Mouse (Mus musculus) midbrain, embryonic 13.5 days (tissue): ENCODE data around the gene Xcr1. TPM values are rescaled to one million over a fixed set of nuclear protein-coding genes. Genes with fewer than 3 reads are reported as not detected.

Experiments used
- ATAC-seq: fragments of 200-750 bp; cut with Nextera tagmentation; 2 replicates; pipeline ENCODE4 v1.8.0; 2017; ENCODE audit warnings: mild to moderate bottlenecking, moderate TSS enrichment, moderate library complexity
- H3K27ac ChIP-seq: fragments of 300-500 bp; sonication (generic); 2 replicates; pipeline ENCODE4 v1.5.1; 2015; ENCODE audit warnings: inconsistent platforms, mild to moderate bottlenecking, moderate library complexity
- H3K27me3 ChIP-seq: fragments of 300-500 bp; sonication (generic); 2 replicates; pipeline ENCODE4 v1.6.1; 2015; ENCODE audit warnings: mild to moderate bottlenecking, inconsistent platforms
- H3K36me3 ChIP-seq: fragments of 300-500 bp; sonication (generic); 2 replicates; pipeline ENCODE4 v1.6.1; 2015; ENCODE audit warnings: mild to moderate bottlenecking, inconsistent platforms
- H3K4me1 ChIP-seq: fragments of 300-500 bp; sonication (generic); replicated peaks from 2 replicates; pipeline ENCODE4 v1.6.1; 2015; ENCODE audit warnings: inconsistent platforms
- H3K4me2 ChIP-seq: fragments of 300-500 bp; sonication (generic); replicated peaks from 2 replicates; pipeline ENCODE4 v1.6.1; 2015; ENCODE audit warnings: moderate library complexity, mild to moderate bottlenecking, inconsistent platforms
- H3K4me3 ChIP-seq: fragments of 300-500 bp; sonication (generic); replicated peaks from 2 replicates; pipeline ENCODE4 v1.5.1; 2015; ENCODE audit warnings: mild to moderate bottlenecking, inconsistent platforms
- H3K9ac ChIP-seq: fragments of 300-500 bp; sonication (generic); replicated peaks from 2 replicates; pipeline ENCODE4 v1.6.1; 2015; ENCODE audit warnings: mild to moderate bottlenecking, inconsistent platforms
- H3K9me3 ChIP-seq: fragments of 300-500 bp; sonication (generic); 2 replicates; pipeline ENCODE4 v1.6.1; 2016; ENCODE audit warnings: mild to moderate bottlenecking, inconsistent platforms
- WGBS: fragments of 180-500 bp; shearing (Covaris S2); methylation state at CpG from one replicate; pipeline ENCODE4 v1.1.7; 2015; 5-methylcytosine and 5-hydroxymethylcytosine counted together
- polyA plus RNA-seq: library from polyadenylated mRNA; unstranded; fragments of >200 nt; fragmentation: Nextera tagmentation; extraction: Ambion mirVana; gene quantifications from 2 replicates; pipeline ENCODE4 v1.2.1, GENCODE M21; 2015

Xcr1 gene
- polyA plus RNA-seq, result 0.10 and 0.11 TPM in 2 replicates

DNA sequence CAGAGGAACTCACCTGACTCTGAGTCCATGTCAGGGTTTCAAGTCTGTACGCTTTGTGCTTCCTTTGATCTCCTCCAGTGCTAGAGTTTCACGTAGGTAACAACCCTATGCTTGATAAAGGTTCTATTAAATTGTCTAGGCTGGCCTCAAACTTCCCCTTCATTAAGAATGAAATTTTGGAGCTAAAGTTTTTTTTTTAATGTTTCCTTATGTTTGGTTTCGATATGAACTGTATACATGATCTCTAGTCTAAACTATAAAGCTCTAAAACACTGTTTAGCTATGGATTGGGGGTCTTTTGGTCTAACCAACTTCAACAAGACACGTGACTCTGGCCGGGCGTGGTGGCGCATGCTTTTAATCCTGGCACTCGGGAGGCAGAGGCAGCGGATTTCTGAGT is at the start of gene Xcr1:
Xcr1 (minus strand) TSS at position 101 of the 400 bp plus-strand sequence.
- H3K27me3 ChIP-seq, result no peaks in the 10 kb centered on the region
- ATAC-seq, result no peak
- no peak within 1 kb of the TSS for H3K4me2 ChIP-seq
- H3K4me3 ChIP-seq, result no peak within 1 kb of the TSS
- no peaks in the 10 kb centered on the region for H3K4me1 ChIP-seq
- no peak within 1 kb of the TSS for H3K9ac ChIP-seq
- H3K36me3 ChIP-seq, result no peaks in the 10 kb centered on the region
- no peaks in the 10 kb centered on the region for H3K9me3 ChIP-seq
- no peak within 1 kb of the TSS for H3K27ac ChIP-seq
- WGBS, result 90% methylated on average over 9 of the region's 9 CpGs

DNA sequence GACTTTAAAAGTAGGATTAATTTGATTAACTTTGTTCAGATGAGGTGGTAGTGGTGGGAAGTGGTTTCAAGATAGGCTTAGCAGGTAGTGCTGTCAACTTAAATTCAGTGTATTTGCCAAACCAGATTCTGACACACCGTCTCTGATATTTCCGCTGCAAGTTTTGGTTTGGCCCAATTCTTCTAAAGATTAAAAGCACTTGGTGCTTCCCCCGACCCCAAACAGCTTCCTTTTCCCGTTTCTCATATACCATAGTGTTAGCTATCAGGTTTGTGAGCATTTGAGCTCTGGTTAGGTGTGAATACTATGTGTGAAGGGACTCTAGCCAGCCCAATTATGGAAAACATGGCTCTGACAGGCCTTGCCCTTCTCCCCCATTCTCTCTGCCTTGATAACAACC is 10.2 kb upstream of the Xcr1 start:
- 83% methylated on average over 4 of the region's 4 CpGs for WGBS

DNA sequence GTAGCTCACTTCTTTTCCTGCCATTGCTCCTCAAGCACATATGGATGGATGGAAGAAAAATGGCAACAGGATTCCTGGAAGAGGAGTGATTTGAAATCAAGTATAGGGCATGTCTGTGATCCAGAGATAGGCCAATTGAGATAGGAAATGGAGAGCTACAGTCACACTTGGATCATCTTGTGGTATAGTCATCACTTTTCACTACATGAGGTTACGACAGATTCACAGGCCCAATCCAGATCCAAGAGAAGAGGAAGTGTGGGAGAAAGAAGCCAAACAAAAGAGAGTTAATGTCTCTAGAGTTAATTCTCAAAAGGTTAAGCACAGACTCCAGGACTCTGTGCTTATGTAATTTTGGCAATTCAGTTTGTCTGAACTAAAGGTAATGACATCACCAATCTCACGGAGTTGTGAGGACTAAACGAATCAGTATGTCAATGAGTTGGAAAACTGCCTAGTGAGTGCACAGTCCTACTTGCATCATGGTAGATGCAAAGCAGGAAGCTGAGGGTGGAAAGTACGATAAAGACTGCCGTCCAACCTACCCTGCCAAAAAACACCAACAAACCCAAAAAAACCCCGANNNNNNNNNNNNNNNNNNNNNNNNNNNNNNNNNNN is 7.4 kb upstream of the Xcr1 start:
- WGBS, result 55% methylated on average over 5 of the region's 6 CpGs
- Histone ChIP-seq H3K27me3 (no peaks in the 10 kb centered on the region), H3K9ac (no peak overlapping the region), H3K4me2 (no peak overlapping the region), H3K27ac (no peak overlapping the region), H3K4me1 (no peaks in the 10 kb centered on the region), H3K4me3 (no peak overlapping the region), H3K9me3 (no peaks in the 10 kb centered on the region), H3K36me3 (no peaks in the 10 kb centered on the region)
- no peak for ATAC-seq

More for the DNA sequence above, 10.2 kb upstream of the Xcr1 start:
- no peak overlapping the region for H3K27ac ChIP-seq
- no peak for ATAC-seq
- H3K36me3 ChIP-seq, result no peaks in the 10 kb centered on the region
- H3K4me2 ChIP-seq, result no peak overlapping the region
- no peaks in the 10 kb centered on the region for H3K9me3 ChIP-seq
- no peak overlapping the region for H3K4me3 ChIP-seq
- H3K9ac ChIP-seq, result no peak overlapping the region
- H3K4me1 ChIP-seq, result no peaks in the 10 kb centered on the region
- no peaks in the 10 kb centered on the region for H3K27me3 ChIP-seq

DNA sequence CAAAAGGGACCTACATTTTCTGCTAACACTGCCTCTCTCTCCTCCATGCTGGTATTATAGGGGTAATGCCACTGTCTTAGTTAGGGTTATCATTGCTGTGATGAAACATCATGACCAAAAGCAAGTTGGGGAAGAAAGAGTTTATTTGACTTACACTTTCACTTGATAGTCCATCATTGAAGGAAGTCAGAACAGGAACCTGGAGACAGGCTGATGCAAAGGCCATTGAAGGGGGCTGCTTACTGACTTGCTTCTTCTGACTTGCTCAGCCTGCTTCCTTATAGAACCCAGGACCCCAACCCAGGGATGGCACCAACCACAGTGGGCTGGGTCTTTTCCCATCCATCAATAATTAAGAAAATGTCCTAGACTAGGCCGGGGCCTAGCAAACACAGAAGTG is 1.8 kb upstream of the Xcr1 start:
- Histone ChIP-seq H3K9me3 (no peaks in the 10 kb centered on the region), H3K36me3 (no peaks in the 10 kb centered on the region), H3K27me3 (no peaks in the 10 kb centered on the region), H3K9ac (no peak overlapping the region), H3K27ac (no peak overlapping the region), H3K4me1 (no peaks in the 10 kb centered on the region), H3K4me2 (no peak overlapping the region), H3K4me3 (no peak overlapping the region)
- WGBS, result 88% methylated on average over 1 of the region's 1 CpGs
- no peak for ATAC-seq

DNA sequence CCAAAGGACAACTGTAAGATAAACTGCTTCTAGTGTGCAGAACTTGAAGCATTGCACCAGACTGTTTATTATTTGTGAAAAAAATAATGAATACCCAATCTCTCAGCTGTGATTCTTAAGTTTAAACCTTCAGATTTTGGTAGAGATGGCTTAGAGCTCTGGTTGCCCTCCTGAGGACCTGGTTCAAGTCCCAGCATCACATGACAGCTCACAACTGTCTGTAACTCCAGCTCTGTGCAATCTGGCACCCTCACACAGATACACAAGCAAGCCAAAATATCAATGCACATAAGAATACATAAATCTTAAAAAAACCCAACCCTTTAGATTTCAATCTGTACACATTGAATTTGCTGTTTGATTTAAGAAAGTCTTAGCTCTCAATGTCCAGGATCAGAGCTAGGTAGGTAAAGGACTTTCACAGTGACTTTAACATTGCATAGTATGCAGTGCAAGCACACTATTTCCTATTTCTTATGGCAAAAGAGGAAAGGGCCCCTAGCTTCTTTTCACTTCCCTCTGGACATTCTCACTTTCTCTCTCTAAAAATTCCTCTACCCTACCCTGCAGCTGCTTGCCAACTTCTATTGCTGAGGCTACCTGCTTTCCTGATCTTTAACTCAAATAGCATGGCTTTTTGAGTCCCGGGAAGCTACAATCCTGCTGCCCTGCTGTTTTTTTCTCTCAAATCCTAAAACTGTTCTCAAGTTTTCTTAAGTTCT is 1.2 kb upstream of the Xcr1 start:
- Histone ChIP-seq H3K36me3 (no peaks in the 10 kb centered on the region), H3K27me3 (no peaks in the 10 kb centered on the region), H3K27ac (no peak overlapping the region), H3K4me2 (no peak overlapping the region), H3K9me3 (no peaks in the 10 kb centered on the region), H3K4me3 (no peak overlapping the region), H3K4me1 (no peaks in the 10 kb centered on the region), H3K9ac (no peak overlapping the region)
- no peak for ATAC-seq
- 81% methylated on average over 1 of the region's 1 CpGs for WGBS

DNA sequence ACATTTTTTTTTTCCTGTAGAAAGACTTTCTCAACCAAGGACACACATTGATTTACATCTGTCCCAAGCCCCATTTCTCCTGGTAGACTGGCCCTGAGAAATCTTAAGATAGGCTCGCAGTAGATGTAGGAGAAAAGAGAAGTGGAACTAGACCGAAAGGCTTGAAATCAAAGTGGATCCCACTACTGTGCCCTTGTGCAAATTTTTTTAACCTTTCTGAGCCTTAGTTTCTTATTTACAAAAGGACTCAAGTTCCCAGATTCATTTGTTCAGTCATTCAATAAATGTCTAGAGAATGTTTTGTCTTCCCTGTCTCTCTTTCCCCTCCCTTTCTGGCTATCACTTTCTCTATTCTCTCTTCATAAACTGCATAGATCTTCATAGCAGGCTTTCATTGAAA is 5.0 kb downstream of the Xcr1 start:
- no peak for ATAC-seq
- Histone ChIP-seq H3K27me3 (no peaks in the 10 kb centered on the region), H3K36me3 (no peaks in the 10 kb centered on the region), H3K4me2 (no peak overlapping the region), H3K4me1 (peaks cover 4% of the 10 kb centered on the region; the same call in 1 of the 2 replicates), H3K4me3 (no peak overlapping the region), H3K9me3 (no peaks in the 10 kb centered on the region), H3K9ac (no peak overlapping the region), H3K27ac (no peak overlapping the region)
- WGBS, result 88% methylated on average over 2 of the region's 2 CpGs

DNA sequence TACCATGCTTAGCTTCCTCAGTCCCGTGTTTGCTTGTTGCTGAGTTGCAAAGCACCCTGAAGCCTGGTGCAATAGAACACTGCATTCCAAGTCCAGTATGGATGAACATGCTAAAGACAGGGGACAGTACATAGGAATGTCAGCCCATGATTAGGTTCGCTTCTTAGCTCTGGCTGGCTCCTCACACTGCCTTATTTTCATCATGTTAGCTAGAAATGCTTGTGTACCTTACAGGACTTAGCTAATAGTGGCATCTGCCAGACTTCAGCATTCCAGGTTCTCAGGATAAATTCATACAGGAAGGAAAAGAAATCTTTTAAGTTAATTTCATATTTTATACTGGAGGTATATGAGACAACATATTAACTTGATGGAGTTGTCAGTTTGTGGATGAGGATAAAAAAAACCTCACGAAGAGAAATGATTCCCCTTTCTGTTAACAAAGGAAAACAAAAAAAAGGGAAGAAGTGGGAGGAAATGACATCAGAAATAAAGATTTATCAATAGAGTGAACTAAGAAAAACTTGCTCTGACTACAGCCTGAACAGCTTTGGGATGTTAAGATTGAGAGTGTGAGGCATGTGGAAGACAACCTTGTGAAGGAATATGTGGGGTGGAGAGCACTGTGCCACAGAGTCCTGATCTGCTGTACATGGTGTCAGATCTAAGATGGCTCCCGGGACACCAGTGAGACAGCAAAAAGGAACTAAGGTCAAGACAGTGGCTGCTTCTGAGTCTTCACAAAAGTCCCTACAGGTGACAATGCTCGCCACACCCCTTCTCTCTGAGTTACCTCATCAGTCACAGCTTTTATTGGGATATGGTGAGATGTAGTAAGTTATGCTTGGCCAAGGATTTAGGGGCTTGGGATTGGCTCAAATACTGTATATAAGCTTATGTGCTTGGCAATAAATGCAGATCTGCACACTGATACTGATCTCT is 9.1 kb downstream of the Xcr1 start:
- no peaks in the 10 kb centered on the region for H3K27me3 ChIP-seq
- H3K4me1 ChIP-seq, result peaks cover 15% of the 10 kb centered on the region
- peak overlapping the region; percentile 61 for H3K4me2 ChIP-seq
- peak overlapping the region; percentile 60 for H3K27ac ChIP-seq
- H3K4me3 ChIP-seq, result peak overlapping the region; percentile 35
- H3K36me3 ChIP-seq, result no peaks in the 10 kb centered on the region
- H3K9me3 ChIP-seq, result no peaks in the 10 kb centered on the region
- WGBS, result 71% methylated on average over 5 of the region's 5 CpGs
- peak overlapping the region; percentile 53; the same call in 1 of the 2 replicates for H3K9ac ChIP-seq
- ATAC-seq, result peak; percentile 35

DNA sequence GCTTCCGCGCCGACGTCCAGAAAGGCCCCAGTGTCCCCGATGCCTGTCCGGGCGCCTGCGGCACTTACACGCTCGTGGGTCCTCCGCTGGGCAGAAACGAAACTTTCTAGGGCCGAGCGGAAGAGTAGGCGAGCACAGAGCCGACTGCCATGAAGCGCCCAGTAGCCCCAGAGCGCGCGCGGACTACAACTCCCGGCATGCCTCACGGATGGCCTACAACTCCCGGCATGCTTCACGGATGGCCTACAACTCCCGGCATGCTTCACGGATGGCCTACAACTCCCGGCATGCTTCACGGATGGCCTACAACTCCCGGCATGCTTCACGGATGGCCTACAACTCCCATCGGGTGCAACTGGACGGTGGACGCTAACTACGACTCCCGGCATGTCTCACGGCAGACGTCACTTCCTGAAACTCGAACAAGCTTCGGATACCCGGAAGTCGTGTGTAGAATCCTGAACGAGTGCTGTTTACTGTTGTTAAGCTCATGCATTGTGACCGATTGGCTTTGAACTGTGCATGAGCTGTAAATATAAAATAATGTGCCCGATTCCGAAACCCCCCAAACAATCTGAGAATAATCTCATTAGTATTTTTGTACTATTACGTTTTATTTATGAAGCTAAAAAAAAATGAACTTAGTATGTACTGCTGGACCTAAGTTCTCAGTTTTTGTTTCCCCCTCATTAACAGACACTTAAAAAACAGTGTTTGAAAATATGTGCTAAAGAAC is 9.9 kb downstream of the Xcr1 start, which contains the start of gene Fyco1:
Fyco1 (minus strand) TSS at position 187 of the 736 bp plus-strand sequence.
- peak; percentile 98 for ATAC-seq
- no peaks in the 10 kb centered on the region for H3K36me3 ChIP-seq
- peak within 1 kb of the TSS; percentile 67 for H3K9ac ChIP-seq
- peak within 1 kb of the TSS; percentile 86 for H3K4me2 ChIP-seq
- no peaks in the 10 kb centered on the region for H3K9me3 ChIP-seq
- peaks cover 15% of the 10 kb centered on the region for H3K4me1 ChIP-seq
- peak within 1 kb of the TSS; percentile 72 for H3K4me3 ChIP-seq
- H3K27ac ChIP-seq, result peak within 1 kb of the TSS; percentile 74
- WGBS, result under 1% methylated on average over 47 of the region's 47 CpGs
- H3K27me3 ChIP-seq, result no peaks in the 10 kb centered on the region

DNA sequence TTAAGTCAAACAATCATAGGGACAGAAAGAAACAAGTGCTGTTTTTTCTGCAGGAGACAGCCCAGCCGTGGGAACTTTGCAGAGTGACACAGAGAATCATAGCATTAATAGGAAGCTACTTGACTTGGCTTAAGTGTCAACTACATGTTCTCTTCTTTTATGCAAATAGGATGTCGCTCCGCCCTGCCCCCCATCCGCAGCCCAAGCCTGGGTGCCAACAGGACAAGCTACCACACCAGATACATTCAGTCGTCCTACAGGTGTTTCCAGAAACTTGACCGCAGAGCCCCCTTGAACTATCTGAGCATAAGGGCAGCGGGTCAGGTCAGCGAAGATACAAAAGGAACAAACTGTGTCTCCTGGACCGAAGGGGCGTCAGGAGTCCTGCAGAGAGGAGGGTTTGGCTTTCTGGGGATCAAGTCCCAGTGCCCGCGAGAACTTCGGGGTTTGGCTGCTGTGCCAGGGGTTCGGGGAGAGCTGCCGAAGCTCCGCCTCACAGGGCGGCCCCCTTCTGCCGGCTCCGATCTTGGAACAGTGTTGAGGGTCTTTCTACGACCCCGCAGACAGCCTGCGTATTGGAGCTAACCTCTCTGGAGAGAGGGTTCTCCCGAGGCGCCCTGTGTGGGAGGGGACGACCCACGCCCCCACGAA is 10.6 kb downstream of the Xcr1 start:
- Histone ChIP-seq H3K4me3 (peak overlapping the region; percentile 72), H3K4me1 (peaks cover 15% of the 10 kb centered on the region), H3K9me3 (no peaks in the 10 kb centered on the region), H3K27me3 (no peaks in the 10 kb centered on the region), H3K4me2 (peak overlapping the region; percentile 86), H3K9ac (peak overlapping the region; percentile 67), H3K36me3 (no peaks in the 10 kb centered on the region), H3K27ac (peak overlapping the region; percentile 74)
- peak; percentile 90 for ATAC-seq
- WGBS, result under 1% methylated on average over 27 of the region's 27 CpGs

DNA sequence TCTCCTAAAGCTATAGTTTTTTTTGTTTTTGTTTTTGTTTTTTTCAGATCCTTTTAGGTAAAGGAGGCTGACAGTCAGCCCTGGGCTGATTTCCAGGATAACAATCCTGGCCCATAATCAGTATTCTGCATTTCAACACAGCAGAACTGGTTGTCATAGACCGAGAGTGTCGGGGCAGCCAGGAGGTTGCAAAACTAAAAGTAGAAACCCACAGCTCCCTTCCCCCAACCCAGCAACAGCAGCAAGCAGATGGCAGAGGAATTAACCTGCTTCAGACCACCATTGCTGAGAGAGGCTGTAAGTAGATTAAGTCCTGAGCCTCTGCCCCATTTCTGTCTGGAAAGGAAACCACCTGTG is 11.1 kb downstream of the Xcr1 start:
- Histone ChIP-seq H3K27ac (peak overlapping the region; percentile 74), H3K4me3 (peak overlapping the region; percentile 72), H3K4me1 (peaks cover 15% of the 10 kb centered on the region), H3K27me3 (no peaks in the 10 kb centered on the region), H3K4me2 (peak overlapping the region; percentile 86), H3K9ac (peak overlapping the region; percentile 67; the same call in 1 of the 2 replicates), H3K36me3 (no peaks in the 10 kb centered on the region), H3K9me3 (no peaks in the 10 kb centered on the region)
- ATAC-seq, result no peak
- 4% methylated on average over 2 of the region's 2 CpGs for WGBS
